Mouse (Mus musculus): ENCODE measurements around the gene Otop3. TPM values are rescaled to one million over a fixed set of nuclear protein-coding genes. Genes with fewer than 3 reads are reported as not detected.

Otop3 gene
- not detected in 2 replicates for polyA plus RNA-seq (2015; fragmentation: Nextera tagmentation; extraction: Ambion mirVana)

GRCm38 (mm10) chr11:115334531-115334930 lies at the start of gene Otop3:
Otop3 (plus strand) TSS chr11:115334731.
- DNase-seq (ENCODE audit: low spot score): no peak

DNA sequence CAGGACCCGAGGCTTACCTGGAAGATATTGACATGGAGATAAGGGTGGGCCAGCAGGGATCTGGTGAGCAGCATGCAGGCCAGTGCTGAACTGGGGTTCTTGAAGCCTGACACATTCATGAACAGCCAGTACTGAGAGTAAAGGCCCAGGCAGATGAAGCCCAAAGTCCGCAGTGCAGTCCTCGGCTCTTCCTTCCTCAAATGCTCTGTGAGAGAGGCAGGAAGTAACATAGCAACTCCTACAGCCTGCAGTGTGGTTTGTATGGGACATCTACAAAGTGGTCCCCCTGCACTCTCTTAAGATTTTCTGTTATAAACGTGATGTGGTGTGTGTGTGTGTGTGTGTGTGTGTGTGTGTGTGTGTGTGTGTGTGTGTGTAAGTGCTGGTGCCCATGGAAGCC lies 49.2 kb upstream of the Otop3 start:
- no peak for DNase-seq (ENCODE audit: low spot score)

DNA sequence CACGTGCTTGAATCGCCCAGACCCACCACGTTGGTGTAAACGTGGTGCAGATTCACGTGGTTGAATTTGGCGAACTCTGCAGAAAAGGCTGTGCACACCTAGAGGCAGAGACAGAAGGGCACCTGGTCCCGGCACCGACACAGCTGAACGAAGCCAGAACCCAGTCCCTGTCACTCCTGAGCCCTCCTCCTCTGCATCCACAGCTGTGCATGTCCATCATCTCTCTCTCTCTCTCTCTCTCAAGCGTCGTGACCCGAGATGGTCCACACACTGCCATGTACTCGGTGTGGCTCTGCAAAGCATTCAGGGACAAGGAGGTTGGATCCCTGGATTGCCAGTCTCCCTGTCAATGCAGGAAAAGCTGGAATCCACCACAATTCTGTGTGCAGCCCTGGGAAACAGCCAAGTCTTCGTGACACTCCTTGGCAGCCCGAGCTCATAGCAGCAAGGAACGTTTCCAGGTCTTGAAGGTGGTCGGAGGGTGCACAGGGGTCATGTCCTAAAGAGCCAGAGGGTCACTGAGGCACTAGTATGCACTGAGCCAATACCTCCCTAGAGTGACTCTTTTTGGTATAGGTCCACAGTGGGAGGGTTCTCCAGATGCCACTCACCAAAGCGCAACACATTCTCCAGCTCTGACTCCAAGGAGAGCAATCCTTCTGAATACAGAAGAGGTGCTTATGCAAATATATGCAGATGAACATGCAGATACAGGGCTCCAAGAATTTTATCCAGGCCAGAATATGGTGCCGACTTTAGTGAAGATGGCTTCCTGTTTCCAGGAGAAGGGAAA lies 48.1 kb upstream of the Otop3 start:
- no peak for DNase-seq (ENCODE audit: low spot score)

- DNase-seq (ENCODE audit: low spot score): no peak
These were observed 47.1 kb upstream of the Otop3 start for GRCm38 (mm10) chr11:115287386-115287785.

DNA sequence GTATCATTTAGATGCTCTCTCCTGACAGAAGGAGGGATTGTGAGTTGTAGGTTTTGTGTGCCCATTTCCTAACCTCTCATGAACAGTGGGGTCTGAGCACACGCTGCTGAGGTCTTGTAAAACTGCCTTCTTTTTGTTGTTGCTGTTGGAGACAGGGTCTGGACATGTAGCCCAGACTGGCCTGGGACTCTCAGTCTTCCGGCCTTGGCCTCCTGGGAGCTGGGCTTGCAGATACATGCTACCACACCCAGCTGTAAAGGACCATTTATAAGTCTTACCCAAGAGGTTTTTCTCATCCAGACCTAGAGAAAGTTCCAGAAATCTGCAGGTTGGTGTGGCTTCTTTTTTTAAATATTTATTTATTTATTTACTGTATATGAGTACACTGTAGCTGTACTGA lies 46.2 kb upstream of the Otop3 start:
- DNase-seq (ENCODE audit: low spot score): no peak

GRCm38 (mm10) chr11:115289885-115290284 lies 44.6 kb upstream of the Otop3 start:
- no peak for DNase-seq (ENCODE audit: low spot score)

DNA sequence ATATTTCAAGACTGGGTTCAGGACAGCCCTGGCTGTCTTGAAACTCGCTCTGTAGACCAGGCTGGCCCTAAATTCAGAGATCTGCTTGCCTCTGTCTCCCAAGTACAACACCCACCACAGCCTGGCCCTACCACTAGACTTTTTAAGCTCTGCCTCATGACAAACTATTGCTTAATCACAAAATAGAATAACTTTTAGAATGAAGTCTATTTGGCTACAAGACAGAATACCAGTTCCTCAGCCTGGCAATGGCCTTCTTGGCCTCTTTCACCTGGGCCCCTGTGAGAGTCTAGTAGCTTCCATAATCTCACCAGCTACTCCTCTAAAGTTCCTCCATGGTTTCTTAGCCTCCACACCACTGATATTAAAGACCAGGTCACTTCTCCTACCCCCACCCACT lies 44.2 kb upstream of the Otop3 start:
- no peak for DNase-seq (ENCODE audit: low spot score)

GRCm38 (mm10) chr11:115290919-115291318 lies 43.6 kb upstream of the Otop3 start:
- DNase-seq (ENCODE audit: low spot score): no peak

DNA sequence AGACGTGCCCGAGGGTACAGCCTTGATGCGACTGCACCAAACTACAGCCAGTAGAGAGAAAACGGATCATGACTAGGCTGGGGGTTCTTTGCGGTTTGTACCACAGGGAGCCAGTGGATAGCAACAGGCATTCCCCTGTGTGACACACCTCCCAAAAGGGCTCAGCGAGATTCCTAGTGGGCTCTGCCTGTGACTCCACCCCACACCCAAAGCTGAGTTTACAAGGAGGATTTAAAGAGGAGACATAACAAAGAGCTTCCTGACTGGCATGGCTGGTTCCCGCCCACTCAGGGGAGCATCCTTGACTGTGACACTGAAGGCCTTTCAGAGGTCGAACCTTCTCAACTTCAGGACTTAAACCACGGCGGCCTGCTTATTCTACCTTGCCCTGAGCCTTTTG lies 43.0 kb upstream of the Otop3 start:
- no peak for DNase-seq (ENCODE audit: low spot score)

DNA sequence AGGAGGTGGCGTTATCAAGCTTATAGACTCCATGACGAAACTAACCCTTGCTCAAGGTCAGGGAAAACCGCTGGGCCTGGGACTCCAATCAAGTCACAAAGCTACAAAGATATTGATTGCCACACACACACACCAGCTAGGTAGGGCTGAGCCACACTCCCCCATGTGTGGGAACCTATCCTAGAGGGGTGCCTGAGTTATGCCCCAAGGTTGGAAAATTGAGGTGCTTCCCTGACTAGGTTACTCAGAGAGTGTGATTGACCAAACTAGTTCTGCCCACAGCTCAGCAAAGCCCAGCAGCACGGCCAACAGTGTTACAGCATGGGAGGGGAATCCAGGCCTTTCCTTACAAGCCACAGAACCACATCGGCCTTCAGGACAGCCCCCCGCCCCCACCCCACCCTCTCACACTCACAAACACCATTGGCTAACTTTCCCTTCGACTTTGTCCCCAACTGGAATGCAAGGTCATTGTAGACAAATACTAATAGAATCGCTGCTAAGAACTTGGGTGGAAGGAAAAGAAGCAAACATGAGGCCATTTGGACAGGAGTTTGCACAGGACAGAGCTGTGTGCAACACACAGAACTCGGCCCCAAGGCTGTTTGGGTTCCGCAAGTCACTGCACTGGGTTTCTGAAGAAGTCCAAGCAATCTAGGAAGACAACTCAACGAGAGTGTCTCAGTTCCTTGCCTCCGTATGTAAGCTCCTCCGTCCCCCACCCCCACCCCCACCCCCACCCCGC lies 41.7 kb upstream of the Otop3 start:
- DNase-seq (ENCODE audit: low spot score): no peak

GRCm38 (mm10) chr11:115295939-115296338 lies 38.6 kb upstream of the Otop3 start:
- DNase-seq (ENCODE audit: low spot score): no peak

GRCm38 (mm10) chr11:115296471-115297210 lies 37.9 kb upstream of the Otop3 start:
- DNase-seq (ENCODE audit: low spot score): no peak

DNA sequence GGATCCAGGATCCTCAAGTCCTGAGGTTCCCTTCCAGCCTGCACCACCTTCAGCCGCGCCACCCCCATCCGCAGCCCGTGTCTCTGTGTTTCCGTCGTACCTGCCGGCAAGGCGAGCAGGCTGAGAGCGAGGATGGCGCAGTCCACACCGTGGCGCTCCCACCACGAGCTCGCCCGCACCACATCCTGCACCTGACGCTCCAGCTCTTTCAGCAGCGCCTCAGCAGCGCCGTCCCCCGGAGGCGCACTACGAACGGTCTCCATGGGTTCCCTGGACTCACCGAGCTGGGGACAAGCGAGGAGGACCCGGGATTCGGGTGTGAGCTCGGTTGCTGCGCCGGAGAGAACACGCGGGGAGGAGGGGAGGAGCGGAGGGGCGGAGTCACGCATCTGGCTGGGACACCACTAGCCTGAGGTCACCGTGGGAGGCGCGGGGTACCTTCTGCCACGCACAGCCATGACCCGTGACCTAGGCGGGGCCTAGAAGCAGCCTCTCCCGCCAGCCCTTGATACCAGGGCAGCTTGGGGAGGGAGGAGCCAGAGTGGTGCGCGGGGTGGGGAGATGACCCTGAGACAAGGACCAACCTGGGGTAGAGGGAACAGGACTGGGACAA lies 37.2 kb upstream of the Otop3 start, which contains the start of gene Fads6:
Gene Fads6, minus strand, starts transcription at position 450 of the 613 bp plus-strand sequence.
- DNase-seq (ENCODE audit: low spot score): peak; percentile 86

DNA sequence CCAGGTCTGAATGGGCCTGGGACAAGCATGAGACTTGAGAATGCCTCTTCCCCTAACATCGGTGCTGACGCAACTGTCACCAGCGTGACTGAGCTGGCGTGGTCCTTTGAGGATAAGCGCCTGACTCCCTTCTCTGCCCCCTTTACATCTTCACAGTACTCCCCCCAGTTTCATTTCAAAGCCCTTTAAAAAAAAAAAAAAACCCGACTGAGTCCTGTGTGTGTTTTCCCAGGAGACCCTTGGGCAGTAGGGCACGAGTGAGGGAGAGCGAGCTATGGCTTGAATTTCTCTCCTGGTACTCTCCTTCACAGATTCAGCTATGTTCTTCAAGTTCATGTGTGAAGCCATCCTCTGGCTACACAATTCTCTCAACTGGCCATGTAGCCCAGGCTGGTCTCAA lies 36.4 kb upstream of the Otop3 start:
- no peak for DNase-seq (ENCODE audit: low spot score)

DNA sequence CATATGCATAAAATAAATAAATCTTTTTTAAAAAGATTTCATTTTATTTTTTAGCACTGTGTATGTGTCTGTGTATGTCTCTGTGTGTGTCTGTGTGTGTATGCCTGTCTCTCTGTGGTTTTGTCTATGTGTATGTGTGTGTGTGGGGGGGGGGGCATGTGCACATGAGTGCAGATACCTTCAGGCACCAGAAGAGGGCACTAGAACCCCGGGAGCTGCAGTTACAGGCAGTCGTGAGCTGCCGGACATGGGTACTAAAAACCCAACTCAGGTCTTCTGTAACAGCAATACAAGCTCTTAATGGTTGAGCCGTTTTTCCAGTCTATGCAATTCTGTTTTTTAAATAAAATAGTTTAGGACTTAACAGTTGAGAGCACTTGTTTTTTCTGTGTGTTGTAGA lies 33.8 kb upstream of the Otop3 start:
- no peak for DNase-seq (ENCODE audit: low spot score)

GRCm38 (mm10) chr11:115301351-115301750 lies 33.2 kb upstream of the Otop3 start:
- no peak for DNase-seq (ENCODE audit: low spot score)

- DNase-seq (ENCODE audit: low spot score): no peak
These were observed 31.4 kb upstream of the Otop3 start for GRCm38 (mm10) chr11:115303167-115303566.

DNA sequence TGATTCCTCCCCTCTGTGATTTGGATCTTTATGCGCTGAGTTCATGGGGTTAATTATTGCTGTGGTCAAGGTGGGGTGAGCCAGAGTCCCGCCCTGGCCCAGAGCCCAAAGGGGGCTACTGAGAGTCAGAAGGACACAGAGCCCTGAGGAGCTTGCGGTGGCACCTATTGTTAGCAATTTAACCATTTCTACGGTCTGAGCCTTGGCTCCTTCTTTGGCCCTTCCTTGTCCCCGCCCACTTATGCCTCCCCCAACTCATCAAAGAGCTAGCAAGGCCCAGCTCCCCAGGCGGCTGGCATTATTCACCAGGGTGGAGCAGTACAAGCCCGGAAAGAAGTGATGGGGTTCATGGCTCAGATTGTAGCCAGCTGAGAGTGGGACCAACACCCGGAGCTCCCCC lies 27.7 kb upstream of the Otop3 start, which contains the start of gene Otop2:
Gene Otop2, plus strand, starts transcription at position 301 of the 400 bp plus-strand sequence.
- DNase-seq (ENCODE audit: low spot score): no peak

DNA sequence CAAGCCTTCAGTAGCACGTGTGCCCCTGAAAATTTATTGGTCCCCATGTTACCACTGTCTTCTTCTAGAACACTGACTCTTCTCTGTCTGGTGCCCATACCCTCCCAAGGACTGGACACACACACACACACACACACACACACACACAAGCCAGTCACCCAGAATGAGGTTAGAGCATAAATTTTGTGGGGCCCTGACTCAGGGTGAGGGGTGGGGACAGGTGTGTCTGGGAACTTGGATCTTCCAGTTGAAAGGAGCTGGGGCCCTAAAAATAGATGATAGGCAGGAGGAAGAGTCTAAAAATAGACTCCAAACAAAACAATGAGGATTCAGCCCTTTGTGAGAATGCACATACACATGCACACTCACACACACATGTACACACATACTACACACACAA lies 25.8 kb upstream of the Otop3 start:
- no peak for DNase-seq (ENCODE audit: low spot score)

DNA sequence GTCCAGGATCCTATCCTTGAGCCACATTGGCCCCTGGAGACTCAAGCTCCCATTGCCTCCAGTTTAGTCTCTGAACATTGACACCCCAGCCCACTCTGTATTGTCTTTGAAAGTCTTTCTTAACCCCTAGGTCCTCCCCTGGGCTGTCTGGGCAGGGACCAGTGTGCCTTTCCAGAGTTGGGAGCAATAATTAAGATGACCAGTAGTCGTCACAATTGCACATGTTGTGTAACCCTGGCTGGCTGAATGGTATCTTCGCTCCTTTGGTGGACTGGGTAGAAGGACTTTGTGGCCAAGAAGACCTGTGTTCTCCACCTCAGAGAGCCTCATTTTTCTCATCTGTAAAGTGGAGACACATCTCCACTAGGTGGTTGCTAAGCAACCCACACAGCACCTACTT lies 20.3 kb upstream of the Otop3 start:
- DNase-seq (ENCODE audit: low spot score): no peak

DNA sequence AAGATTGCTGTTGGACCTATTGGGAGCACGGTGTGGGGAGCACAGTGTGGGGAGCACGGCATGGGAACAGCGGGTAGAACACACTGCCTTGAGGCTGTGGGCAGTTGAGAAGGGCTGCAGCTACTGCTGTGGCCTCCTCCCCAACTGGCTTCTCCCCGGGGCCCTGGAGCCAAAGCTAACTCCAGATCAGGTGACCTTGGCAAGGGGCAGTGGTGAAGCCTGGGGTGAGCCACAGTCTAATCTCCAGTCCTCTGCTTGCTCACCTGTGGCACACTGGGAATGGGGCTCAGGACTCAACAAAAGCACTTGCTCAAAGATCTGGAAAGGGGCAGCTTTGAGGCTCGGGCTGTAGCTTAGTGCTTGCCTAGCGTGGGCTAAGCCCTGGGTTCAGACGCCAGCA lies 17.3 kb upstream of the Otop3 start:
- no peak for DNase-seq (ENCODE audit: low spot score)
